Mouse (Mus musculus): ENCODE results near the gene Olfr944. TPM values are rescaled to one million over a fixed set of nuclear protein-coding genes. Genes with fewer than 3 reads are reported as not detected.

The Olfr944 gene
- total and polyA plus RNA-seq, 3 experiments = not detected

- Histone ChIP-seq H3K36me3 (replicated peaks in 1 of 2; ENCODE audit: control insufficient read depth in 1 of 2, insufficient read depth in 1 of 2, low read length in 1 of 2) (no peaks in the 10 kb centered on the region), H3K9ac (ENCODE audit: insufficient read depth, low read depth) (no peak within 1 kb of the TSS), H3K27me3 (replicated peaks) (no peaks in the 10 kb centered on the region), H3K4me1 (ENCODE audit: control insufficient read depth in 1 of 2, insufficient read depth in 2 of 2) (no peaks in the 10 kb centered on the region), H3K79me2 (replicated peaks; ENCODE audit: control insufficient read depth, extremely low read depth, insufficient read depth, poor library complexity, severe bottlenecking) (no peaks in the 10 kb centered on the region), H3K4me3 (replicated peaks in 1 of 3; ENCODE audit: low read depth in 2 of 3, low read length in 2 of 3, poor library complexity in 1 of 3) (no peak within 1 kb of the TSS), H3K4me2 (ENCODE audit: insufficient read depth, low read depth, poor library complexity, severe bottlenecking) (no peak within 1 kb of the TSS), H3K27ac (ENCODE audit: insufficient read depth, low read depth) (no peak within 1 kb of the TSS), H3K9me3 (replicated peaks; ENCODE audit: low read length) (no peaks in the 10 kb centered on the region)
- TF ChIP-seq CHD1 (IDR thresholded peaks at IDR 0.05; ENCODE audit: low read depth, low read length) = no peak
- no peak for TF ChIP-seq MAZ (IDR thresholded peaks at IDR 0.05; ENCODE audit: low read depth, low read length)
- TF ChIP-seq MXI1 (IDR thresholded peaks at IDR 0.05; ENCODE audit: low read depth, low read length) = no peak
- no peak for TF ChIP-seq GABPA (IDR thresholded peaks at IDR 0.05; ENCODE audit: insufficient replicate concordance, low read depth, low read length)
- no peak for TF ChIP-seq NELFE (IDR thresholded peaks at IDR 0.05; ENCODE audit: low read depth, low read length)
- in situ Hi-C loops (cut with MboI; ENCODE audit: low pct_ligation_motif_present, low pct_unique_long_range_greater_than_20kb, low sequenced_read_pairs) = no loop called here
- dilution Hi-C loops (cut with MboI; ENCODE audit: extremely low pct_ligation_motif_present, extremely low pct_unique_long_range_greater_than_20kb, low sequenced_read_pairs) = no loop called here
- no peak for DNase-seq (ENCODE audit: extremely low read depth)
Observed at GRCm38 (mm10) chr9:39166004-39166403, 35.7 kb upstream of the Olfr944 start, which contains the start of gene Olfr943. Gene Olfr943 (plus strand): TSS chr9:39166304.

- dilution Hi-C loops (cut with MboI; ENCODE audit: extremely low pct_ligation_motif_present, extremely low pct_unique_long_range_greater_than_20kb, low sequenced_read_pairs) = no loop called here
- TF ChIP-seq MAFK (IDR thresholded peaks at IDR 0.05; ENCODE audit: insufficient replicate concordance, low read length) = no peak
- no peak for TF ChIP-seq MAX (IDR thresholded peaks at IDR 0.05; ENCODE audit: low read length)
- no peak for TF ChIP-seq JUN (IDR thresholded peaks at IDR 0.05; ENCODE audit: insufficient read depth, low read depth, low read length)
- TF ChIP-seq GABPA (IDR thresholded peaks at IDR 0.05; ENCODE audit: insufficient replicate concordance, low read depth, low read length) = no peak
- no peak for TF ChIP-seq NELFE (IDR thresholded peaks at IDR 0.05; ENCODE audit: low read depth, low read length)
- TF ChIP-seq HCFC1 (IDR thresholded peaks at IDR 0.05; ENCODE audit: low read depth, low read length) = no peak
- no peak for TF ChIP-seq CHD2 (IDR thresholded peaks at IDR 0.05; ENCODE audit: low read length)
- TF ChIP-seq RCOR1 (conservative IDR thresholded peaks at IDR 0.05; ENCODE audit: low read depth, low read length) = no peak
- no peak for TF ChIP-seq POLR2AphosphoS2 (IDR thresholded peaks at IDR 0.05; ENCODE audit: low read depth, low read length)
- TF ChIP-seq CTCF (conservative IDR thresholded peaks at IDR 0.05 in 1 of 2, IDR thresholded peaks at IDR 0.05 in 1 of 2; ENCODE audit: low read depth in 2 of 2, low read length in 2 of 2) = no peak
- TF ChIP-seq RAD21 (IDR thresholded peaks at IDR 0.05; ENCODE audit: low read depth, low read length) = no peak
- TF ChIP-seq TCF12 (IDR thresholded peaks at IDR 0.05; ENCODE audit: low read depth, low read length) = no peak
- no peak for TF ChIP-seq KAT2A (IDR thresholded peaks at IDR 0.05; ENCODE audit: insufficient replicate concordance, low read length)
- DNase-seq (ENCODE audit: extremely low read depth) = no peak
- H3K4me1 ChIP-seq (ENCODE audit: control insufficient read depth in 1 of 2, insufficient read depth in 2 of 2) = no peaks in the 10 kb centered on the region
- no peak within 1 kb of the TSS for H3K9ac ChIP-seq (ENCODE audit: insufficient read depth, low read depth)
- in situ Hi-C loops (cut with MboI; ENCODE audit: low pct_ligation_motif_present, low pct_unique_long_range_greater_than_20kb, low sequenced_read_pairs) = no loop called here
- H3K4me2 ChIP-seq (ENCODE audit: insufficient read depth, low read depth, poor library complexity, severe bottlenecking) = no peak within 1 kb of the TSS
- H3K27me3 ChIP-seq (replicated peaks) = no peaks in the 10 kb centered on the region
- H3K9me3 ChIP-seq (replicated peaks; ENCODE audit: low read length) = no peaks in the 10 kb centered on the region
- no peaks in the 10 kb centered on the region for H3K36me3 ChIP-seq (replicated peaks in 1 of 2; ENCODE audit: control insufficient read depth in 1 of 2, insufficient read depth in 1 of 2, low read length in 1 of 2)
- H3K4me3 ChIP-seq (replicated peaks in 1 of 3; ENCODE audit: low read depth in 2 of 3, low read length in 2 of 3, poor library complexity in 1 of 3) = no peak within 1 kb of the TSS
- no peaks in the 10 kb centered on the region for H3K79me2 ChIP-seq (replicated peaks; ENCODE audit: control insufficient read depth, extremely low read depth, insufficient read depth, poor library complexity, severe bottlenecking)
- no peak within 1 kb of the TSS for H3K27ac ChIP-seq (ENCODE audit: insufficient read depth, low read depth)
Observed at GRCm38 (mm10) chr9:39249894-39250293, 48.2 kb downstream of the Olfr944 start, which contains the start of gene Olfr1537. Gene Olfr1537 (minus strand): TSS chr9:39249994.

Other genes with a start within 250 kb of the Olfr944 start
- not detected in 2 replicates for gene Olfr933, start 229.6 kb upstream of the Olfr944 start, total RNA-seq (2012; rRNA removed)
- gene Olfr933, start 229.6 kb upstream of the Olfr944 start, total RNA-seq (2014; rRNA removed) = not detected in 2 replicates
- not detected in 2 replicates for gene Olfr933, start 229.6 kb upstream of the Olfr944 start, polyA plus RNA-seq (2012; ENCODE audit: insufficient read length, low read depth)
- gene Olfr934, start 213.6 kb upstream of the Olfr944 start, total RNA-seq (2012; rRNA removed) = not detected in 2 replicates
- not detected in 2 replicates for gene Olfr934, start 213.6 kb upstream of the Olfr944 start, total RNA-seq (2014; rRNA removed)
- not detected in 2 replicates for gene Olfr934, start 213.6 kb upstream of the Olfr944 start, polyA plus RNA-seq (2012; ENCODE audit: insufficient read length, low read depth)
- gene Olfr935, start 202.2 kb upstream of the Olfr944 start, total RNA-seq (2012; rRNA removed) = not detected in 2 replicates
- not detected in 2 replicates for gene Olfr935, start 202.2 kb upstream of the Olfr944 start, total RNA-seq (2014; rRNA removed)
- not detected in 2 replicates for gene Olfr935, start 202.2 kb upstream of the Olfr944 start, polyA plus RNA-seq (2012; ENCODE audit: insufficient read length, low read depth)
- gene Olfr146, start 178.5 kb upstream of the Olfr944 start, total RNA-seq (2012; rRNA removed) = not detected in 2 replicates
- not detected in 2 replicates for gene Olfr146, start 178.5 kb upstream of the Olfr944 start, total RNA-seq (2014; rRNA removed)
- gene Olfr146, start 178.5 kb upstream of the Olfr944 start, polyA plus RNA-seq (2012; ENCODE audit: insufficient read length, low read depth) = not detected in 2 replicates
- gene Olfr937, start 137.0 kb upstream of the Olfr944 start, total RNA-seq (2012; rRNA removed) = not detected in 2 replicates
- not detected in 2 replicates for gene Olfr937, start 137.0 kb upstream of the Olfr944 start, total RNA-seq (2014; rRNA removed)
- gene Olfr937, start 137.0 kb upstream of the Olfr944 start, polyA plus RNA-seq (2012; ENCODE audit: insufficient read length, low read depth) = not detected in 2 replicates
- gene Olfr938, start 123.0 kb upstream of the Olfr944 start, total RNA-seq (2012; rRNA removed) = not detected in 2 replicates
- not detected in 2 replicates for gene Olfr938, start 123.0 kb upstream of the Olfr944 start, total RNA-seq (2014; rRNA removed)
- gene Olfr938, start 123.0 kb upstream of the Olfr944 start, polyA plus RNA-seq (2012; ENCODE audit: insufficient read length, low read depth) = not detected in 2 replicates
- not detected in 2 replicates for gene Olfr27, start 73.8 kb upstream of the Olfr944 start, total RNA-seq (2012; rRNA removed)
- gene Olfr27, start 73.8 kb upstream of the Olfr944 start, total RNA-seq (2014; rRNA removed) = not detected in 2 replicates
- gene Olfr27, start 73.8 kb upstream of the Olfr944 start, polyA plus RNA-seq (2012; ENCODE audit: insufficient read length, low read depth) = not detected in 2 replicates
- not detected in 2 replicates for gene Olfr943, start 35.6 kb upstream of the Olfr944 start, total RNA-seq (2012; rRNA removed)
- gene Olfr943, start 35.6 kb upstream of the Olfr944 start, total RNA-seq (2014; rRNA removed) = not detected in 2 replicates
- gene Olfr943, start 35.6 kb upstream of the Olfr944 start, polyA plus RNA-seq (2012; ENCODE audit: insufficient read length, low read depth) = not detected in 2 replicates
- gene Olfr1537, start 48.1 kb downstream of the Olfr944 start, total RNA-seq (2012; rRNA removed) = not detected in 2 replicates
- not detected in 2 replicates for gene Olfr1537, start 48.1 kb downstream of the Olfr944 start, total RNA-seq (2014; rRNA removed)
- not detected in 2 replicates for gene Olfr1537, start 48.1 kb downstream of the Olfr944 start, polyA plus RNA-seq (2012; ENCODE audit: insufficient read length, low read depth)
- not detected in 2 replicates for gene Olfr945, start 74.9 kb downstream of the Olfr944 start, total RNA-seq (2012; rRNA removed)
- gene Olfr945, start 74.9 kb downstream of the Olfr944 start, total RNA-seq (2014; rRNA removed) = not detected in 2 replicates
- not detected in 2 replicates for gene Olfr945, start 74.9 kb downstream of the Olfr944 start, polyA plus RNA-seq (2012; ENCODE audit: insufficient read length, low read depth)
- not detected in 2 replicates for gene Olfr948, start 124.1 kb downstream of the Olfr944 start, total RNA-seq (2012; rRNA removed)
- not detected in 2 replicates for gene Olfr948, start 124.1 kb downstream of the Olfr944 start, total RNA-seq (2014; rRNA removed)
- not detected in 2 replicates for gene Olfr948, start 124.1 kb downstream of the Olfr944 start, polyA plus RNA-seq (2012; ENCODE audit: insufficient read length, low read depth)
- not detected in 2 replicates for gene Olfr951, start 185.5 kb downstream of the Olfr944 start, total RNA-seq (2012; rRNA removed)
- gene Olfr951, start 185.5 kb downstream of the Olfr944 start, total RNA-seq (2014; rRNA removed) = not detected in 2 replicates
- not detected in 2 replicates for gene Olfr951, start 185.5 kb downstream of the Olfr944 start, polyA plus RNA-seq (2012; ENCODE audit: insufficient read length, low read depth)
- not detected in 2 replicates for gene Olfr952, start 225.2 kb downstream of the Olfr944 start, total RNA-seq (2012; rRNA removed)
- gene Olfr952, start 225.2 kb downstream of the Olfr944 start, total RNA-seq (2014; rRNA removed) = not detected in 2 replicates
- gene Olfr952, start 225.2 kb downstream of the Olfr944 start, polyA plus RNA-seq (2012; ENCODE audit: insufficient read length, low read depth) = not detected in 2 replicates